Mouse (Mus musculus) bone marrow macrophage, adult 2 months (primary cell): ENCODE measurements around the gene Ift22.

Experiments used
- CTCF ChIP-seq: IDR thresholded peaks from 2 replicates; pipeline ENCODE4 v1.5.1; 2012; ENCODE audit warnings: low read depth, mild to moderate bottlenecking, low read length, moderate library complexity
- POLR2A ChIP-seq: IDR thresholded peaks from 2 replicates; pipeline ENCODE4 v1.6.1; 2012; ENCODE audit warnings: mild to moderate bottlenecking, low read depth, low read length, borderline replicate concordance

DNA sequence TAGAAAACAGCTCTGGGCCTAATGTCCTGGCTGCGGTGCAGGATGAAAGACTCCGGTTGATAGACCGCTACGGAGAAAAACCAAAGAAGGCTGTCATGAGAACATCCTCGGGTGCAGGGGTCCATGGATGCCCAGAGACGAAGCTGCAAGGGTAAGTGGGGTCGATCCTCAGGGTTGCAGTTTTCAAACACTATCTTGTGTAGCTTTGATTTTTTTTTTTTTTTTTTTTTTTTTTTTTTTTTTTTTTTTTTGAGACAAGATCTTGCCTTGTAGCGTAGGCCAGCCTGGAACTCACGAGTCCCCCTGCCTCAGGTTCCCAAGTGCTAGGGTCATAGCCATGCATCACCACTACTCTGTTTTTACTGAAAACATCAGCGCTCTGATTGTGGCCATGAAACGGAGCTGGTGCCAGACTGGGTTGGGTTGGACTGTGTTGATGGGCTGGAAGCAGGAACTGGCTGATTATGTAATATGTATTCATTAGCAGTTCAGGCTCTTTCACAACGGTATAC lies 45.5 kb downstream of the Ift22 start:
- no peak for TF ChIP-seq CTCF
- TF ChIP-seq POLR2A = no peak
